Mouse (Mus musculus): Measurements from ENCODE around the gene Slc35d3. TPM values are rescaled to one million over a fixed set of nuclear protein-coding genes. Genes with fewer than 3 reads are reported as not detected.
A peak's percentile ranks its signal among the peaks of the same experiment; 100 is the strongest.

Slc35d3 gene
- polyA plus RNA-seq, 1 experiment from 2014 or later: 0.90 TPM

DNA sequence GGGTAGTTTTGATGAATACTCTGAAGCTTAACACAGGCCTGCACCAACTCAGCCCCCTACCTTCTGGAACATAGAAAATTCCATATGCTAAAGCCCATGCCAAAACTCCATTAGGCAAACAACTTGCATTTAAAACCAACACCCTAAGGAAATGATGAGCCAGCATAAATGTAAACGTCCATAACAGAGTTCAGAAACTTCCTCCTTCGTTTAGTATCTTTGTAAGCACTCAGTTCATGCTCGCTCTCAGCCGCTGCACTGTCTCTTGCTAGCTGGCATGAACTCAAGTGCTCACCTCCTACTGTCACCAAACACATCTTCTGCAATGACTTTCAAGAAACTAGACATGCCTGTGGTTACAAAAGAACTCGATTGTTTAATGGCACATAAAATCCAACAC is 24.1 kb upstream of the Slc35d3 start:
- Histone ChIP-seq H3K36me3 (no peaks in the 10 kb centered on the region), H3K4me1 (peaks cover 19% of the 10 kb centered on the region), H3K9me3 (replicated peaks) (no peaks in the 10 kb centered on the region), H3K27ac (replicated peaks) (no peak overlapping the region), H3K27me3 (ENCODE audit: low read depth, poor library complexity, severe bottlenecking) (no peaks in the 10 kb centered on the region), H3K4me3 (no peak overlapping the region)
- 95% methylated on average over 5 of the region's 5 CpGs for WGBS
- no peak for DNase-seq (ENCODE audit: low spot score)

DNA sequence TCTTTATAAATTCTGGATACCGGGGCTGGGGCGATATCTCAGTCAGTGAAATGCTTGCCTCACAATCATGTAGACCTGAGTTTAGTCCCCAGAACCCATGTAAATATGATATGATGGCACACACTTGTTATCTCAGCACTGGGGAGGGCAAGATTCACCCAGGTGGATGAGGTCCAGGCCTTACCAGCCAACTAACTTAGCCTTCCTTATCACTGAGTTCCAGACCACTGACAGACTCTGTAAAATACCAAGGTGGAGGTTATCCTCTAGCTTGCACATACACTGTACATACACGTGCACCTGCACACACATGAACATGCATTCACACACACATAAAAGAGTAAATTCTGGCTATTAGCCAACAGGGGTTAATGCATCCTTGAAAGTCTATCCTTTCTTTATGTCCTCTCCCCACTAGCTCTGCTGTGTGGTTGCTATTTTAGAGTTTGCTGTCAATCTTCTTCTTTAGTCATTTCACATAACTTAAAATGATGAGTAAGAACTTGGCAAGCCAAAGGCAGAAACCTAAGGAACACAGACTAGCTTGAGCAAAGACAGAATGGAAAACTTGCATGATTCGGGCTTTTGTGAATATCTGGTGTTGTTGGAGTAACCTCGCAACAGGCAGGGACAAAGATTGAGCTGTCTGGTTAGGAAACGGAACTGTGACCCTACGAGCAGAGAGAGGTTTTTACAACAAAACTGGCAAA is 4.5 kb upstream of the Slc35d3 start:
- no peaks in the 10 kb centered on the region for H3K36me3 ChIP-seq
- DNase-seq (ENCODE audit: low spot score): no peak
- H3K4me1 ChIP-seq: peaks cover 14% of the 10 kb centered on the region
- 92% methylated on average over 7 of the region's 7 CpGs for WGBS
- no peak overlapping the region for H3K27ac ChIP-seq (replicated peaks)
- peaks cover 43% of the 10 kb centered on the region for H3K27me3 ChIP-seq (ENCODE audit: low read depth, poor library complexity, severe bottlenecking)
- H3K9me3 ChIP-seq (replicated peaks): no peaks in the 10 kb centered on the region
- H3K4me3 ChIP-seq: no peak overlapping the region

DNA sequence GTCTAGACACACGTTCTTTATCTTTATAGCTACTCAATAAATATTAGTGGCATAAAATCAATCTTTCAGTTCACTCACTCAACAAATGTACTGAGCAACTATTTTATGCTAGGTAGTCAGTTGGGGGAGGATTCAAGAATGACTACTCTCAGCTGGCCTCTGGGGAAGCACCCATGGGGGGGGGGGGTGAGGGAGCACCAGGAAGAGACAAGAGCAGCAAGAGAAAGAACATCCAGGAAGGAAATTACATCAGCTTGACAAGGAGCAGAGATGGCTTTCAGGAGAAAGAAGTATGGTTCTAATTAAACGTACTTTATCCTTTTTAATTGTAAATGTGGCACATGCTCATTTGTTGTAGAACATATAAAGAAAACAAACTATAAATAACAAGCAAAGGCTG is 2.4 kb upstream of the Slc35d3 start:
- Histone ChIP-seq H3K4me3 (no peak overlapping the region), H3K9me3 (replicated peaks) (no peaks in the 10 kb centered on the region), H3K36me3 (no peaks in the 10 kb centered on the region), H3K4me1 (peaks cover 32% of the 10 kb centered on the region), H3K27ac (replicated peaks) (no peak overlapping the region), H3K27me3 (ENCODE audit: low read depth, poor library complexity, severe bottlenecking) (peaks cover 65% of the 10 kb centered on the region)
- 87% methylated on average over 2 of the region's 2 CpGs for WGBS
- DNase-seq (ENCODE audit: low spot score): no peak

DNA sequence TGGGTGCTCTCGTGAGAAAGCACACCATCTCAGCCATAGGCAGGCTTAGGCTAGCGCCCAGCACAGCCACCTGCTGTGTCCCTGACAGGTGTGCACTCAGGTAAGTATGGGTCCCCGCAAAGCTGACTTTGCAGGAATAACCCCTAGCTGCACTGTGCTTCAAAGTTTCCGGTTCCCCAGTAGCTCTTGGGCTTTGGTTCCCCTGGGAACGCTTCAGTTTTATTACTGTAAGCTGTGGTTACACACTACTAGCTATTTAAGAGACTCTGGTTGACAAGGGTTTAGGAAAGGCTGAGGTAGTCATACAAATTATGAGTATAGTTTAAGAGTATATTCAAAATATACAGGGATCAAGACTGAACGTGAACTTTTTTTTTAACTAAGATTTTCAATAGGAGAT is 1.5 kb upstream of the Slc35d3 start:
- Histone ChIP-seq H3K27ac (replicated peaks) (no peak overlapping the region), H3K4me1 (peaks cover 32% of the 10 kb centered on the region), H3K27me3 (ENCODE audit: low read depth, poor library complexity, severe bottlenecking) (peaks cover 73% of the 10 kb centered on the region), H3K36me3 (no peaks in the 10 kb centered on the region), H3K9me3 (replicated peaks) (no peaks in the 10 kb centered on the region), H3K4me3 (no peak overlapping the region)
- 38% methylated on average over 6 of the region's 6 CpGs for WGBS
- no peak for DNase-seq (ENCODE audit: low spot score)

DNA sequence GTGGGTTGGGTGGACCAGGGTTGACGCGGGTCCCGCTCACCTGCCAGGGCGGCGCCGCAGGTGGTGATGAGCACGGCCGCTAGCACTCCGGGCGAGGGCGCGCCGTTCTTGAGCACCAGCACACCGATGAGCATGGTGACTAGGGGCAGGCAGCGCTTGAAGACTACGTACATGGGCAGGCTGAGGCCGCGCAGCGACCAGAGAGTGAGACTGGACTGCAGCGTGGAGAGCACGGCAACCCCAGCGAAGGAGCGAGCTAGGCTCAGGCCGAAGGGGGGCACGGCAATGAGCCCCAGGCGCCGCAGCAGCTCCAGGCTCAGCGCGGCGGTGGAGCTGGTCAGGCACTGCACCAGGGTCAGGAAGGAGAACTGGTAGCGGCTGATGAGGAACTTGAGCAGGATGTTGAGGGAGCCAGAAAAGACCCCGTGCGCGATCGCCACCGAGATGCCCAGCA is 688 bp downstream of the Slc35d3 start:
- 0% methylated on average over 36 of the region's 36 CpGs for WGBS
- no peak for DNase-seq (ENCODE audit: low spot score)
- H3K36me3 ChIP-seq: no peaks in the 10 kb centered on the region
- peaks cover 91% of the 10 kb centered on the region for H3K27me3 ChIP-seq (ENCODE audit: low read depth, poor library complexity, severe bottlenecking)
- peak overlapping the region; percentile 73 for H3K4me3 ChIP-seq
- H3K4me1 ChIP-seq: peaks cover 32% of the 10 kb centered on the region
- H3K9me3 ChIP-seq (replicated peaks): no peaks in the 10 kb centered on the region
- H3K27ac ChIP-seq (replicated peaks): peak overlapping the region; percentile 68; the same call in 1 of the 2 replicates

DNA sequence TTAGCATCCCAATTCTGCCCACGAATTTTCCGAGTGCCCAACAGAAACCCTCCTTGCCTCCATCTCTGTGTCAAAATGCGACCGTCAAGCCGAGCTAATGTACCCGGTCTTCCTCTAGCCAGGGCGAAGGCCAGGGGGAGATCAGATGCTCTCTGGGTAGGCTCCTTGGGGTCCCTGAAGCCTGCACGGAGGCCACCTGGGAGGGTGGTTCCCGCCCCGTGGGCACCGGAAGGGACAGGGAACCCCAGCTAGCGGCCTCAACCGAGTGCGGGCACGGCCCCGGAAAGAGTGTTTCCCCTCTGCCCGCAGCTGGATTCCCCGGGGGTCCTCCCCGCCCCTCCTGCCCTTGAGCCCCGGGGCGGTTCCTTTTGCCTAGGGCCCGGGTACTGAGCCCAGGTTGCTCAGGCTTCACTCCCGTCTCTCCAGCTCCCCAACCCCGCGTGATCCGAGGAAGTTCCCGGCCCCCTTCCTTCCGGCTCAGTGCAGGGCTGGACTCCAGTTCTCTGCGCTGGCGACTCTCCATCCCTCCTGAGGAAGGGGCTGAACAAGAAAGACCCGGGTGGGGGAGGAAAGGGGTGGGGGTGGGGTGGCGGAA is 1.4 kb downstream of the Slc35d3 start:
- Histone ChIP-seq H3K27me3 (ENCODE audit: low read depth, poor library complexity, severe bottlenecking) (peaks cover 89% of the 10 kb centered on the region), H3K36me3 (no peaks in the 10 kb centered on the region)

DNA sequence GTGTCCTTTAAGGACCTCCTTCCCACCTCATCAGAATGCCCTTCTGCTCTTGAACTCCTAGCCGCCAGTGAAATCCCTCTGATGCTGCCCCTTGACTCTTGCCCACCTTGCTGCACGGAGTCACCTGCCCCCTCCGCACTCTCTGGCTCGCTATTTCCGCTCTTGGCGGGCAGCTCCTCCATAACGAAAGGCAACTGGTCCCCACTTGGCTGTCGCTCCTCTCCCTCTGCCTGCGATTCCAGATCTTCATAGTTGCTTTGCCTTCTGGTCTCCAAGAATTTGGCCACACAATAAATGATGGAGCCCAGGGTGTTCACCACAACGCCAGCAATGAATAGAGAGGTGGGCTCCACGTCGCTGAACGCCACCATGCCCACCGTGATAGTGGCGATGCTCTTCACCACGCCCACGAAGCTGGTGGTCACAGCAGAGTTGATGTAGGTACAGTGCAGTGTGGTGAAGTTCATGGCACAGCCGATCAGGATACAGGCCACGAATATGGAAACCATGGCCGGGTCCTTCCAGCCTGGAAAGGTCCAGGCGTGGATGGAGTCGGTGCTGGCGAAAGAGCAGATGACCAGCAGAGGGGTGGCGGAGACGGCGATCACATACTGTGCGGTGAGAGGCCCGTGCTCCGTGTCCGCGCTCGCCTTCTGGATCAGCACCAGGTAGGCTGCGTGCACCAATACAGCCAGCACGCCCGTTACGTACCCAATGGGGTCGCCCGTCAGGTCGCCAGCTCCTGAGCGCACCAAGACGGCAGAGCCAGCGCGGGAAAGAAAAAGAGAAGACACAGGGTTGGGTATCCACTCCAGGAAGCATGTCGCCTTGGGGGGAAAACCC is 2.1 kb downstream of the Slc35d3 start:
- Histone ChIP-seq H3K4me3 (peak overlapping the region; percentile 73), H3K27ac (replicated peaks) (peak overlapping the region; percentile 68; the same call in 1 of the 2 replicates), H3K27me3 (ENCODE audit: low read depth, poor library complexity, severe bottlenecking) (peaks cover 88% of the 10 kb centered on the region), H3K36me3 (no peaks in the 10 kb centered on the region), H3K4me1 (peaks cover 32% of the 10 kb centered on the region), H3K9me3 (replicated peaks) (no peaks in the 10 kb centered on the region)
- peak; percentile 45 for DNase-seq (ENCODE audit: low spot score)
- WGBS: 6% methylated on average over 44 of the region's 44 CpGs

More for the DNA sequence above, 1.4 kb downstream of the Slc35d3 start:
- Histone ChIP-seq H3K4me1 (peaks cover 32% of the 10 kb centered on the region), H3K27ac (replicated peaks) (peak overlapping the region; percentile 68), H3K9me3 (replicated peaks) (no peaks in the 10 kb centered on the region), H3K4me3 (peak overlapping the region; percentile 73)
- peak; percentile 59 for DNase-seq (ENCODE audit: low spot score)
- WGBS: under 1% methylated on average over 32 of the region's 32 CpGs

DNA sequence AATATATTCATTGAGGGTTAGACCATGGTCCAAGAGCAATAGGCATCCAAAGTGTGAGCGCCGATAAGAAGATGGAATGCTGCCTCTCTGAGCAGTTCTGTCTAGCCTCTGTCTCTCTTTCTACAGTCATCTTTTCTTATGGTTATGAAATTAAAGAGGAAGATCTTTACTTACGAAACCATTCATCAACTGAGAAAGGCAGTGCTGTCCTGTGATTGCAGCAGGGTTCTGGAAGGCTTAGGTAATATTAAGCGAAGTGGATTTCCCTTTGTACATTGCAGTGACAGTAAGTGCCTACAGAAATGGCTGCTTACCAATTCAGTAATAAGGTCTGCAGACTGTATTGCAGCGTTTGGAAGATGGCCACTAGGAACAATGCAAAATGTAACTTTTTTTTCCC is 11.4 kb downstream of the Slc35d3 start:
- no peak overlapping the region for H3K27ac ChIP-seq (replicated peaks)
- no peak for DNase-seq (ENCODE audit: low spot score)
- no peaks in the 10 kb centered on the region for H3K4me1 ChIP-seq
- H3K9me3 ChIP-seq (replicated peaks): no peaks in the 10 kb centered on the region
- H3K36me3 ChIP-seq: no peaks in the 10 kb centered on the region
- H3K27me3 ChIP-seq (ENCODE audit: low read depth, poor library complexity, severe bottlenecking): peaks cover 5% of the 10 kb centered on the region; the same call in 1 of the 2 replicates
- 94% methylated on average over 5 of the region's 5 CpGs for WGBS
- H3K4me3 ChIP-seq: no peak overlapping the region

DNA sequence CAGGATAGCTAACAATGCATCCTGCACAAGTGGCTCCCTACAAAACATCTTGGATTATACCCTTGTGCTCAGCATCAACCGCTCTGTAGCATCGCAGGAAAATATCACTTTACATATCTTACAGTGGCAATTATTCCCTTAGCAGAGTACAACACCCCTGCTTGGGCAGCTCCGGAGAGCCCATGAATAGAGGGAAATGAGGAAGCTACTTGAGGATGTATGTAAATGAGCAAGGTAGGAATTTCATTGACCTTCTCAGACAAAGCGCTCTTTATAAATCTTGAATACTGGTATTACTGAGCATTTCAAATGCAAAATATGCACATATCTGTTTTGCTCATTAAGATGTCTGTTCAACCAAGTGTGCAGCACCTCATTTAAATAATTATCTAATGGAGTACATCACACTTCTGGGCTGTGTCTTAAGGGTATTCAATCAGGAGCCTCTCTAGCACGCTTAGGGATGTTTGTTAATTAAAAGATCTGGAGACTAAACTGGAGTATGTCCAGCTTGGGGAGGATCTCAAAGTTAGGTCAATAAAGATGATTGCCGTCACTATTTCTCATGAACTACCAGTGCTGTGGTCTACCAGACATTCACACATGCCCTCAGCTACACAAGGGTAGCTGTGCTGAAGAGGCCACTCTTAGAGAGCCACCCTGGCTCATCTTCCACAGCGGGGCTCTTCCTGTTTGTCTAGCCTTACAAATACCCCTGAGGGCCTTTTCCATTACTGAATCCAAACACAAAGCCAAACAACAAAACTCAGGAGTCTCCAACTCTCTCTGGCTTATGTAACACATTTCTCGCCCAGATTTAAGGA is 15.2 kb downstream of the Slc35d3 start:
- H3K27ac ChIP-seq (replicated peaks): no peak overlapping the region
- H3K9me3 ChIP-seq (replicated peaks): no peaks in the 10 kb centered on the region
- 79% methylated on average over 8 of the region's 8 CpGs for WGBS
- H3K4me1 ChIP-seq: no peaks in the 10 kb centered on the region
- no peaks in the 10 kb centered on the region for H3K36me3 ChIP-seq
- H3K4me3 ChIP-seq: no peak overlapping the region
- H3K27me3 ChIP-seq (ENCODE audit: low read depth, poor library complexity, severe bottlenecking): no peaks in the 10 kb centered on the region
- DNase-seq (ENCODE audit: low spot score): no peak

DNA sequence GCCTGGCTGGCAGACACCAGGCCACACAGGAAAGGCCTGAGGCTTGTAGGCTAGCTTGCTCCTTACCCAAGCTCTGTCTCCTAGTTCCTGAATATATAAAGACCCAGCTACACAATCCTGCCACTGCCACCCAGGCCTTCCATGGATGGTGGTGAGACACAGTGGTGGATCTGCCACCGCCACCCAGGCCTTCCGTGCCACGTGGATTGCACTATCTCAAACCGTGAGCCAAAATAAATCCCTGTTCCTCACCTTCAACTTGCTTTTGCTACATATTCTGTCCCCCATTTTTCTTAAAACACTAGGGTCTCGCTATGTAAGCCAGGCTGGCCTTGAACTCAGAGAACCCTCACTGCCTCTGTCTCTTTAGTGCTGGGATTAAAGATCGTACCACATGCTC is 17.0 kb downstream of the Slc35d3 start:
- no peaks in the 10 kb centered on the region for H3K27me3 ChIP-seq (ENCODE audit: low read depth, poor library complexity, severe bottlenecking)
- no peak for DNase-seq (ENCODE audit: low spot score)
- H3K9me3 ChIP-seq (replicated peaks): no peaks in the 10 kb centered on the region
- H3K4me1 ChIP-seq: no peaks in the 10 kb centered on the region
- H3K36me3 ChIP-seq: no peaks in the 10 kb centered on the region
- no peak overlapping the region for H3K4me3 ChIP-seq
- WGBS: 92% methylated on average over 6 of the region's 6 CpGs
- no peak overlapping the region for H3K27ac ChIP-seq (replicated peaks)

DNA sequence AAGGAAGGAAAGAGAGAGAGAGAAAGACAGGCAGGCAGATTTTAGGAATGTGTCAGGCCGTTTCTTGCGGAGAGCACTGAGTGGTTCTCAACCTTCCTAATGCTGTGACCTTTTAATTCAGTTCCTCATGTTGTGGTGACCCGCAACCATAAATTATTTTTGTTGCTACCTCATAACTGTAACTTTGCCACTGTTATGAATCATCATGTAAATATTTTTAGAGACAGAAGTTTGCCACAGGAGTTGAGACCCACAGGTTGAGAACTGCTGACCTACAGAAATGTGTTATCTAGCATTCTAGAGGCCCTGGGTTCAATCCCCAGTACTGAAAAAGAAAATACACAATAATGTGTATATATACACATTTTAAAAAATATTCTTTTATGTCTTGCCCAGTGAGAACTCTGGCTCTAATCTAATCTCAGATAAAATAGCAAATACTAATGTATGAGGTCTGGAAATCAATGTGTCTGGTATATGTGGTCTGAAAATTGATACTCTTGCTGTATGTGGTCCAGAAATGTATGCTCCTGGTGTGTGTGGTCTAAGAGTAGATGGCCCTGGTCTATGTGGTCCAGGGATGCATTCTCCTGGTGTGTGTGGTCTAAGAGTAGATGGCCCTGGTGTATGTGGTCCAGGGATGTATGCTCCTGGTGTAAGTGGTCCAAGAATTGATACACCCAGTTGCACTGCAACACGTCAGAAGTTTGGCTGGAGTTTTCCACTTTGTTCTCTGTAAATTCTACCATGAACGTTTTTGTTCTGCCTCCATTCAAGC is 20.0 kb downstream of the Slc35d3 start:
- Histone ChIP-seq H3K27ac (replicated peaks) (no peak overlapping the region), H3K4me3 (no peak overlapping the region), H3K27me3 (ENCODE audit: low read depth, poor library complexity, severe bottlenecking) (no peaks in the 10 kb centered on the region), H3K4me1 (no peaks in the 10 kb centered on the region), H3K36me3 (no peaks in the 10 kb centered on the region), H3K9me3 (replicated peaks) (no peaks in the 10 kb centered on the region)
- no peak for DNase-seq (ENCODE audit: low spot score)
- WGBS: 85% methylated on average over 5 of the region's 5 CpGs
